Mouse (Mus musculus): ENCODE results near the gene Pdk1. TPM values are rescaled to one million over a fixed set of nuclear protein-coding genes. Genes with fewer than 3 reads are reported as not detected.

The Pdk1 gene
- polyA plus RNA-seq, 1 experiment from 2014 or later = 27.1 TPM

DNA sequence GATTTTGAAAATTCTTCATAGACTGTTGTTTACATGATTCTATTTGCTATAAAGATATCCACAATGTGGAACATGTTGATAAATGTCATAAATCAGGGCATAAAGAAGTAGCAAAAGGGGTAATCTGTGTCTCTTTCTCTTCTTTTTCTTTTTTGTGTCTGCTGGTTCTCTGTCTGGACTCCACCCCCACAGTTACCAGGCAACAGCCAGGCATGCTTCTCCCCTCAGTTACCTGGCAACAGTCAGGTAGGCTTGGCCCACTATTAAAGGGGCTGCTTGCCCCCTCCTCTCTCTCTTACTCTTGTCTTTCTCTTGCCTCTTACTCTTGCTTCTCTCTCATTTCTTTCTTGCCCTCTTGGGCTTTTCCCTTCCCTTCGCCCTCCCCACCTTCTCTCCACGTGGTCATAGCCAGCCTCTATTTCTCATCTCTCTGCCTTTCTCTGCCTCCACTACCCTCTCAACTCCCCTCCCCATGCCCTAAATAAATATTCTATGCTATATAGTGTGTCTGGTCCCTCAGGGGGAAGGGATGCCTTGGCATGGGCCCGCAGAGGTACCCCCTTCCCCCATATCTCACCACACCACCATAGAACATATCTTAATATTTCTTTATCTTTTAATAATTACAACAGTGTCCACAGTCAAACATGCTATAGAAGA is 64.8 kb downstream of the Pdk1 start:
- Histone ChIP-seq H3K4me2 (ENCODE audit: low read depth, low read length) (no peak overlapping the region), H3K27me3 (ENCODE audit: insufficient read depth, low read length) (no peaks in the 10 kb centered on the region), H3K9ac (replicated peaks) (no peak overlapping the region), H3K4me1 (ENCODE audit: insufficient read depth) (no peaks in the 10 kb centered on the region), H3K27ac (ENCODE audit: low read depth) (no peak overlapping the region), H3K4me3 (ENCODE audit: low read depth, low read length) (no peak overlapping the region), H3K9me3 (ENCODE audit: low read length) (no peaks in the 10 kb centered on the region), H3K36me3 (replicated peaks; ENCODE audit: insufficient read depth, low read length) (no peaks in the 10 kb centered on the region)
- WGBS (ENCODE audit: insufficient replicate concordance) = 83% methylated on average over 3 of the region's 3 CpGs
- TF ChIP-seq CTCF (IDR thresholded peaks at IDR 0.05; ENCODE audit: low read depth) (no peak), EP300 (IDR thresholded peaks at IDR 0.05; ENCODE audit: low read depth) (no peak)
- ATAC-seq (no peak), DNase-seq (no peak)

DNA sequence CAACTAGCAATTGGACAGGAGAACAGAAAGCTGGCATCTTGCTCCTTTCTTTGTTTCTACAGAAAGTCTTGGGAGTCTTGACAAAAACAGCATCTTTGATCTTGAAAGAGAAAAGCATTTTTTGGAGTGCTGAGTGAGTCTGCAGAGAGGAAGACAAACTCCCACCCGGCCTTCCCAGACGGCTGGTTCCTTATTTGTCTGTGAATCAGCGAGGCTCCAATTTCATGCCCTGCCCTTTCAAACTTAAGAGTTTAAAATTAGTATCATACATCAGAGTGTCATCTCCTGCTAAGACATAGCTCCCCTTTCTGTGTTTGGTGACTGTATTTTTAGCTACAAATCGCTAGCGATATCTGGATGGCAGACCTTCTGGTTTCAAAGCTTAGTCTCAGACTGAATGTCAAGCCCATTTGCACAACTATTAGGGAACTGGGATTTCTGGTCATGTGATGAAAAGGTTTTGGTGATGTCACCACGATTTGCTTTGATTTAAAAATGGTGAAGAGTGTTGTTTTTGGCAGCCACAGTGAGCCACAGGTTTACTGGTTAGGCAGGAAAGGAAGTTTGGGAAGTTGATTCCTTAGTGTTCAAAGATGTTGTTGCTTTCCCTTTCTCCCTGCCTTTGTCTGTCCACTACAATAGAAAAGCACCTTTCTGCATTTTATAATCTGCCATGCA is 65.8 kb downstream of the Pdk1 start:
- whole genome bisulfite sequencing (ENCODE audit: insufficient replicate concordance) = 58% methylated on average over 6 of the region's 6 CpGs
- TF ChIP-seq EP300 (IDR thresholded peaks at IDR 0.05; ENCODE audit: low read depth) (no peak), CTCF (IDR thresholded peaks at IDR 0.05; ENCODE audit: low read depth) (no peak)
- no peak for ATAC-seq
- Histone ChIP-seq H3K9me3 (ENCODE audit: low read length) (no peaks in the 10 kb centered on the region), H3K9ac (replicated peaks) (no peak overlapping the region), H3K4me3 (ENCODE audit: low read depth, low read length) (no peak overlapping the region), H3K4me1 (ENCODE audit: insufficient read depth) (no peaks in the 10 kb centered on the region), H3K27ac (ENCODE audit: low read depth) (no peak overlapping the region), H3K36me3 (replicated peaks; ENCODE audit: insufficient read depth, low read length) (no peaks in the 10 kb centered on the region), H3K27me3 (ENCODE audit: insufficient read depth, low read length) (no peaks in the 10 kb centered on the region), H3K4me2 (ENCODE audit: low read depth, low read length) (no peak overlapping the region)
- DNase-seq = no peak

DNA sequence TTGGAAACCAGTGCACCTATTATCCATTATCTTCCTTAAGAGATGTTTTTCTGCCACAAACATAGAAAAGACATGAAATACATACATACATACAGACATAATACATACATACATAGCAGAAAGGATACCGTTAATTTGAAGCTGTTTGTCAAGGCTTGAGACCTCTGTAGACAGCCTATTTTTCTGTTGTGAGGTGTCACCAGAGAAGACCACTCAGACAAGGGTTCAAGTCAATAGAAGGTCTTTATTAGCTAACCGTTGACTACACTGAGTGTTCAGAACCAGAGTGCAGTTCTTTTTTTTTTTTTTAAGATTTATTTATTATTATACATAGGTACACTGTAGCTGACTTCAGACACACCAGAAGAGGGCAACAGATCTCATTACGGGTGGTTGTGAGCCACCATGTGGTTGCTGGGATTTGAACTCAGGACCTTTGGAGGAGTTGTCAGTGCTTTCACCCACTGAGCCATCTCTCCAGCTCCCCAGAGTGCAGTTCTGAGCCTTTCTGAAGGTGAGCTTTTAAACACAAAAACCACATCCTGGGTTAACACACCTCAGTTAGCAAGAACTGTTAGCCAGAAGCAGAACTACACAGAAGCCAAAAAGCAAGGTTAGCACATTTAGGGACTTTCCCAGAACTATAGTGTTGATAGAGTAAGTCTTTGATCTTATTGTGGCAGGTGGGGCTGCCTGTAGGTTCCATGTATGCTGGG is 68.1 kb downstream of the Pdk1 start:
- Histone ChIP-seq H3K27me3 (ENCODE audit: insufficient read depth, low read length) (no peaks in the 10 kb centered on the region), H3K4me2 (ENCODE audit: low read depth, low read length) (no peak overlapping the region), H3K4me3 (ENCODE audit: low read depth, low read length) (no peak overlapping the region), H3K4me1 (ENCODE audit: insufficient read depth) (no peaks in the 10 kb centered on the region), H3K9me3 (ENCODE audit: low read length) (no peaks in the 10 kb centered on the region), H3K27ac (ENCODE audit: low read depth) (no peak overlapping the region), H3K9ac (replicated peaks) (no peak overlapping the region), H3K36me3 (replicated peaks; ENCODE audit: insufficient read depth, low read length) (no peaks in the 10 kb centered on the region)
- no peak for ATAC-seq
- no peak for DNase-seq
- TF ChIP-seq CTCF (IDR thresholded peaks at IDR 0.05; ENCODE audit: low read depth) (no peak), EP300 (IDR thresholded peaks at IDR 0.05; ENCODE audit: low read depth) (no peak)
- WGBS (ENCODE audit: insufficient replicate concordance) = 86% methylated on average over 3 of the region's 3 CpGs

DNA sequence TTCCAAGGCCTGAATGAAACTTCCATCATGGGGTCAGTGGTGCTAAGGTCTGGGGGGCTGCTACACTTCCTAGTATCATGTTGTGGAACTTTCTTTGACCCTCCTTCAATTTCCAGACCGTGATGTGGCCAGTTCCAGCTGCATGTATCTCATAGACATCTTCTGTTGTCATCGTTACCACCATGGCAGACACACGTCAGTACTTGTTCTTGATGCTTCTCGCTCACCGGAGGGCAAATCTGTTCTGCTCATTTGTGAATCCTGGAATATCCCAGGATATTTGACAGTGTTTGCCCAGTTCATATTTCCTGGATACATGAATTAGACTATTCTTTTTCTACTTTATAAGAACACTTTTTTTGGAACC is 68.7 kb downstream of the Pdk1 start:
- H3K9ac ChIP-seq (replicated peaks) = no peak overlapping the region
- no peaks in the 10 kb centered on the region for H3K9me3 ChIP-seq (ENCODE audit: low read length)
- no peaks in the 10 kb centered on the region for H3K4me1 ChIP-seq (ENCODE audit: insufficient read depth)
- ATAC-seq (no peak), DNase-seq (no peak)
- H3K4me2 ChIP-seq (ENCODE audit: low read depth, low read length) = no peak overlapping the region
- no peak for TF ChIP-seq EP300 (IDR thresholded peaks at IDR 0.05; ENCODE audit: low read depth)
- TF ChIP-seq CTCF (IDR thresholded peaks at IDR 0.05; ENCODE audit: low read depth) = no peak
- 86% methylated on average over 5 of the region's 5 CpGs for WGBS (ENCODE audit: insufficient replicate concordance)
- no peaks in the 10 kb centered on the region for H3K27me3 ChIP-seq (ENCODE audit: insufficient read depth, low read length)
- no peaks in the 10 kb centered on the region for H3K36me3 ChIP-seq (replicated peaks; ENCODE audit: insufficient read depth, low read length)
- no peak overlapping the region for H3K4me3 ChIP-seq (ENCODE audit: low read depth, low read length)
- no peak overlapping the region for H3K27ac ChIP-seq (ENCODE audit: low read depth)

DNA sequence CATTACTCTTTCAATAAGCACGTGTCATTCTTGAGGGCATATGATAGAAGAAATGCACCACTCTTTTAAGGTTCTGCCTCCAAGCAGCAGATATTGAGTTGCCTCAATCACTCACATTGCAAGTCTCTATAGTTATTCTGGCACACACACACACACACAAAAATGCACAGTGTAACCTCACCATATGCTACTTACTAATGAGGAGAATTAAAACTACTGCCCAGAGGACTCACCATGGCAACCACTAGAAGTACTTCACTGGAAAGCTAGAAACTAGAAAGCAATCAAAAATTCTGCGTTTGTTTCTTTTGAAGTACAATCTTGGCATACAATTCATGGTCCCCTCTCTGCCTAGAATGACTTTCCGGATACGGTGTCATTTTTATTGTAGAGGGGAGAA is 78.2 kb downstream of the Pdk1 start:
- Histone ChIP-seq H3K36me3 (replicated peaks; ENCODE audit: insufficient read depth, low read length) (no peaks in the 10 kb centered on the region), H3K27me3 (ENCODE audit: insufficient read depth, low read length) (no peaks in the 10 kb centered on the region), H3K4me2 (ENCODE audit: low read depth, low read length) (no peak overlapping the region), H3K4me3 (ENCODE audit: low read depth, low read length) (no peak overlapping the region), H3K27ac (ENCODE audit: low read depth) (no peak overlapping the region), H3K9me3 (ENCODE audit: low read length) (no peaks in the 10 kb centered on the region), H3K4me1 (ENCODE audit: insufficient read depth) (no peaks in the 10 kb centered on the region), H3K9ac (replicated peaks) (no peak overlapping the region)
- WGBS (ENCODE audit: insufficient replicate concordance) = 78% methylated on average over 4 of the region's 4 CpGs
- TF ChIP-seq EP300 (IDR thresholded peaks at IDR 0.05; ENCODE audit: low read depth) = no peak
- no peak for TF ChIP-seq CTCF (IDR thresholded peaks at IDR 0.05; ENCODE audit: low read depth)
- ATAC-seq (no peak), DNase-seq (no peak)

Other genes starting within 250 kb of the Pdk1 start
- gene Itga6, start 127.6 kb upstream of the Pdk1 start, polyA plus RNA-seq (2015; fragmentation: Nextera tagmentation; extraction: Ambion mirVana) = 7.5 and 7.7 TPM in 2 replicates
- gene Rapgef4, start 108.0 kb downstream of the Pdk1 start, polyA plus RNA-seq (2015; fragmentation: Nextera tagmentation; extraction: Ambion mirVana) = 25.3 and 30.2 TPM in 2 replicates

Measured in liver, postnatal 0 days (tissue).